Mouse (Mus musculus): ENCODE data around the gene Fam98b. TPM values are rescaled to one million over a fixed set of nuclear protein-coding genes. Genes with fewer than 3 reads are reported as not detected.

Fam98b gene
- polyA plus RNA-seq, 2 experiments = 10.4 to 36.5 TPM

DNA sequence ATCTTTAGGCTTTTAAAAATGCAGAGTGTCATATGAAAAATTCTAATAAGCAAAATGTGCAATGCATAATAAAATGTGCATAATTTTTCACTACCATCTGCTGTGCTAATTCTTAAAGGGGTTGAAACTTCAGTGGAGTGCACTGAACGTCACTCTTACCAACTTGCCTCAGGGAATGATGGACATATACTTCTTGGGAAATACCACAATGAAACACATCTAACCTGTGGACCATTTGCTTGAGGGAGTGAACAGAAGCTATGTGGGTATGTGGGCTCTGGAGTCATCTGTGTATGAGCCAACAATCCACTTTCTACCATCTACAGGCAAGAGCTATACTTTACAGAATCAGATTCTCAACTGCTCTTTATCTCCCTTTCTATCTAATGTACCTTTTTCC, 61.8 kb downstream of the Fam98b start:
- no peak for TF ChIP-seq POLR2A (IDR thresholded peaks at IDR 0.05; ENCODE audit: borderline replicate concordance, extremely low read depth, insufficient read depth, insufficient read length)

DNA sequence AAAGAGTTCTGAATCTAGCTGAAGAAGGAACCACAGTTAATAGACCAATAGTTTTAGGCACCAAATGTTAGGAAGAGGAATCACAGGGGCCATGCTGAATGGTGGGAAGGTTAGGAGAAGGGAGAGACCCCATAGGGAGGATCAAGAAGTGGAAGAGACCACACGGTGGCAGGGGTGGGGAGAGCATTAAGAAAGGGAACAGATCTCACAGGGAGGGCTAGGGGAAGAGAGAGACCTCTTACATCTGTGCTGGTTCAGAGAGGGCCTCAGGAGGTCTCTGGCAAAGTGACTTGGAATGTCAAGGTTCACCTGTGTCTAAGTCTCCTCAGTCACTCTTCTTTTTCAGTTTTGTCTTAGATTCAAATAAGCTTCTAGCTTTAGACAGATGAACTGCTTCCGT, 62.5 kb downstream of the Fam98b start:
- DNase-seq (ENCODE audit: low spot score) (no peak), ATAC-seq (ENCODE audit: low FRiP score, low read depth) (no peak)
- no peaks in the 10 kb centered on the region for H3K4me1 ChIP-seq (ENCODE audit: control insufficient read depth, insufficient read depth, low read length)
- 0 out of 2 replicates have a peak, but pooled peaks cover 3% of the 10 kb centered on the region for H3K9me3 ChIP-seq (ENCODE audit: control insufficient read depth, low read length)
- no peak overlapping the region for H3K9ac ChIP-seq (ENCODE audit: low read depth, low read length, severe bottlenecking)
- H3K4me3 ChIP-seq (replicated peaks; ENCODE audit: low read length) = no peak overlapping the region
- H3K27me3 ChIP-seq (ENCODE audit: control insufficient read depth, insufficient read depth, low read length) = no peaks in the 10 kb centered on the region
- 37% methylated on average over 2 of the region's 2 CpGs for WGBS
- no peak overlapping the region for H3K27ac ChIP-seq (replicated peaks; ENCODE audit: low read depth, low read length)
- H3K4me2 ChIP-seq (replicated peaks; ENCODE audit: low read depth, low read length, severe bottlenecking) = no peak overlapping the region
- no peak for TF ChIP-seq POLR2A (IDR thresholded peaks at IDR 0.05; ENCODE audit: borderline replicate concordance, extremely low read depth, insufficient read depth, insufficient read length)
- H3K36me3 ChIP-seq (ENCODE audit: control insufficient read depth, insufficient read depth, low read length) = no peaks in the 10 kb centered on the region

More for the DNA sequence above, 61.8 kb downstream of the Fam98b start:
- WGBS = 63% methylated on average over 1 of the region's 1 CpGs
- no peaks in the 10 kb centered on the region for H3K27me3 ChIP-seq (ENCODE audit: control insufficient read depth, insufficient read depth, low read length)
- H3K4me1 ChIP-seq (ENCODE audit: control insufficient read depth, insufficient read depth, low read length) = no peaks in the 10 kb centered on the region
- H3K4me2 ChIP-seq (replicated peaks; ENCODE audit: low read depth, low read length, severe bottlenecking) = no peak overlapping the region
- H3K27ac ChIP-seq (replicated peaks; ENCODE audit: low read depth, low read length) = no peak overlapping the region
- no peaks in the 10 kb centered on the region for H3K9me3 ChIP-seq (ENCODE audit: control insufficient read depth, low read length)
- DNase-seq (ENCODE audit: low spot score) (no peak), ATAC-seq (ENCODE audit: low FRiP score, low read depth) (no peak)
- H3K36me3 ChIP-seq (ENCODE audit: control insufficient read depth, insufficient read depth, low read length) = no peaks in the 10 kb centered on the region
- no peak overlapping the region for H3K4me3 ChIP-seq (replicated peaks; ENCODE audit: low read length)
- H3K9ac ChIP-seq (ENCODE audit: low read depth, low read length, severe bottlenecking) = no peak overlapping the region

DNA sequence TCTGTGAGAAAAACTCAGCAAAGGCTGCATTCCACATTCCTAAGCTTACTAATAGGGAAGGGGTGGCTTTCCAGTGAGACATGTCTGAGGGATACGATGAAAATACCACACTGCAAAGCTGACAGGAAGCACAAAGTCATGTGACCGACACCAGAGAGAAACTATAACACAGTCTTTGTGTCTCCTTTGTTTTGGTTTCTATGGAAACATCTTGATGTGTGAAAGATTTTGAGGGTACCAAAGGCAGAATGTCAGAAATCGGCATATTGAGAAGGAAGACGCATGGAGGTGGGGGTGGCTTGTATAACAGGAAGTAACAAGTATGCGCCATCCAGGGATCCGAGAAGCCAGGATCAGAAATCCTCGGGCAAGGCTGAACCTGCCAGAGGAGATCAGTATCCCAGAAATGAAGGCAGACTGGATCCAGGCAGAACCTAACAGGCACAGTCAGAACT, 62.9 kb downstream of the Fam98b start:
- Histone ChIP-seq H3K4me3 (replicated peaks; ENCODE audit: low read length) (no peak overlapping the region), H3K4me2 (replicated peaks; ENCODE audit: low read depth, low read length, severe bottlenecking) (no peak overlapping the region), H3K27ac (replicated peaks; ENCODE audit: low read depth, low read length) (no peak overlapping the region), H3K27me3 (ENCODE audit: control insufficient read depth, insufficient read depth, low read length) (no peaks in the 10 kb centered on the region), H3K9ac (ENCODE audit: low read depth, low read length, severe bottlenecking) (no peak overlapping the region), H3K4me1 (ENCODE audit: control insufficient read depth, insufficient read depth, low read length) (no peaks in the 10 kb centered on the region), H3K36me3 (ENCODE audit: control insufficient read depth, insufficient read depth, low read length) (no peaks in the 10 kb centered on the region), H3K9me3 (ENCODE audit: control insufficient read depth, low read length) (0 out of 2 replicates have a peak, but pooled peaks cover 3% of the 10 kb centered on the region)
- WGBS = 67% methylated on average over 7 of the region's 7 CpGs
- DNase-seq (ENCODE audit: low spot score) (no peak), ATAC-seq (ENCODE audit: low FRiP score, low read depth) (0 out of 2 replicates have a peak, but pooled peaks have one; percentile 34)
- no peak for TF ChIP-seq POLR2A (IDR thresholded peaks at IDR 0.05; ENCODE audit: borderline replicate concordance, extremely low read depth, insufficient read depth, insufficient read length)

DNA sequence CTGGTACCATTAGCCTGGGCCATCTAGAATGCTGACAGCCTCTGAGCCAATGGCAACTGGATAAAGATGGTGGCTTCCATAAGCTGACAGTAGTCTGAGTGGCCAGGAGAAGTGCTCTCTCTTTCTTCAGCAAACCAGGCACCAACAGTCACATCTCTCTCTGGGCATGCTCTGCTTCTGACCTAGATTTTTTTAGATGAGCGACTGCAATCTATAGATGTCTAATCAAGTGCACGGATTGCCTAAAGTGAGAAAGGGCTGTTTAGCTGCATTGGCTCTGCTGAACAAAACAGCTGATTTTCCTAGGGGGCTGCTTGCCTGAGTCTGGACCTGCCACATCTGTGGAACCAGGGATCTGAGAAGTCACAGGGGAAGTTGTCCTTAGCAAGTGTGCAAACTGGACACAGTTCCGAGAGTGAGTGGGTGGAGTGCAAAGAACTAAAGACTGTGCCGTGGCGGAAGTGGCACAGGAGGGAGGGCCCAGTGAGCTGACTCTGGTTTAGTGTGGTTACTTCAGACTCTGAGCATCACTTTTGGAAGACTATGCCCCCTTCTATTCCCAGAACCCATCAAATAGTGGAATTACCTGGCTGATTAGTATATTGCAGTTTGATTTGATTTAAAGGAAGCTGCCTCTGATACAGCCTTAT, 64.2 kb downstream of the Fam98b start:
- TF ChIP-seq POLR2A (IDR thresholded peaks at IDR 0.05; ENCODE audit: borderline replicate concordance, extremely low read depth, insufficient read depth, insufficient read length) = no peak
- no peaks in the 10 kb centered on the region for H3K4me1 ChIP-seq (ENCODE audit: control insufficient read depth, insufficient read depth, low read length)
- no peak for ATAC-seq (ENCODE audit: low FRiP score, low read depth)
- no peak overlapping the region for H3K27ac ChIP-seq (replicated peaks; ENCODE audit: low read depth, low read length)
- WGBS = 86% methylated on average over 5 of the region's 5 CpGs
- no peak overlapping the region for H3K4me2 ChIP-seq (replicated peaks; ENCODE audit: low read depth, low read length, severe bottlenecking)
- no peaks in the 10 kb centered on the region for H3K27me3 ChIP-seq (ENCODE audit: control insufficient read depth, insufficient read depth, low read length)
- no peaks in the 10 kb centered on the region for H3K36me3 ChIP-seq (ENCODE audit: control insufficient read depth, insufficient read depth, low read length)
- H3K4me3 ChIP-seq (replicated peaks; ENCODE audit: low read length) = no peak overlapping the region
- H3K9me3 ChIP-seq (ENCODE audit: control insufficient read depth, low read length) = 0 out of 2 replicates have a peak, but pooled peaks cover 3% of the 10 kb centered on the region
- H3K9ac ChIP-seq (ENCODE audit: low read depth, low read length, severe bottlenecking) = no peak overlapping the region
- DNase-seq (ENCODE audit: low spot score) = no peak

DNA sequence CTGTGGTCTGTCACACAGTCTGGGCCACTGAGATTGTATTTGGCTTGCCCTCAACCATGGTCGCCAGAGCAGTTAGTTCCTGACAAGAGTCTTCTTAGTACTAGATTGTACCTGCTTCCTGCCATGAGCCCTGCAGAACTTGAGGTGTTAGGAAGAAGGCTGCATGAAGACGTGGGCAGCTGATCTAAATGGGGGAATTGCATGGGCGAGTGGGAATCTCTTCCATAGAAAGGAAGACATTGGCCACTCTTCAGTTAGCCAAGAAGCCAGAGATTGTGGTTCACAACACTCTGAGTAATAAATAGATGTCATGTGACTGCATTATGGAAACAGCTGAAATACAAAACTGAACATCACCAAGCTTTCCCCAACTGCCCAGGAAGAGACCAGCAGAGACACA, 69.5 kb downstream of the Fam98b start:
- WGBS = 78% methylated on average over 3 of the region's 3 CpGs
- no peak overlapping the region for H3K4me3 ChIP-seq (replicated peaks; ENCODE audit: low read length)
- no peak overlapping the region for H3K9ac ChIP-seq (ENCODE audit: low read depth, low read length, severe bottlenecking)
- H3K27ac ChIP-seq (replicated peaks; ENCODE audit: low read depth, low read length) = no peak overlapping the region
- H3K4me1 ChIP-seq (ENCODE audit: control insufficient read depth, insufficient read depth, low read length) = no peaks in the 10 kb centered on the region
- TF ChIP-seq POLR2A (IDR thresholded peaks at IDR 0.05; ENCODE audit: borderline replicate concordance, extremely low read depth, insufficient read depth, insufficient read length) = no peak
- H3K4me2 ChIP-seq (replicated peaks; ENCODE audit: low read depth, low read length, severe bottlenecking) = no peak overlapping the region
- no peaks in the 10 kb centered on the region for H3K27me3 ChIP-seq (ENCODE audit: control insufficient read depth, insufficient read depth, low read length)
- ATAC-seq (ENCODE audit: low FRiP score, low read depth) (no peak), DNase-seq (ENCODE audit: low spot score) (no peak)
- H3K9me3 ChIP-seq (ENCODE audit: control insufficient read depth, low read length) = 0 out of 2 replicates have a peak, but pooled peaks cover 3% of the 10 kb centered on the region
- H3K36me3 ChIP-seq (ENCODE audit: control insufficient read depth, insufficient read depth, low read length) = no peaks in the 10 kb centered on the region

Other genes starting within 250 kb of the Fam98b start
- 22.4 and 23.6 TPM in 2 replicates for gene Spred1, start 128.4 kb upstream of the Fam98b start, polyA plus RNA-seq (2012; rRNA removed)
- 30.8 and 32.7 TPM in 2 replicates for gene Spred1, start 128.4 kb upstream of the Fam98b start, polyA plus RNA-seq (2014; fragmentation: Nextera tagmentation; extraction: Ambion mirVana)
- 0.42 and 0.45 TPM in 2 replicates for gene Rasgrp1, start 93.3 kb downstream of the Fam98b start, polyA plus RNA-seq (2012; rRNA removed)
- gene Rasgrp1, start 93.3 kb downstream of the Fam98b start, polyA plus RNA-seq (2014; fragmentation: Nextera tagmentation; extraction: Ambion mirVana) = 0.48 and 0.52 TPM in 2 replicates